11 mouse cellular contexts compared by ENCODE assay signal in the genomic region with DNA sequence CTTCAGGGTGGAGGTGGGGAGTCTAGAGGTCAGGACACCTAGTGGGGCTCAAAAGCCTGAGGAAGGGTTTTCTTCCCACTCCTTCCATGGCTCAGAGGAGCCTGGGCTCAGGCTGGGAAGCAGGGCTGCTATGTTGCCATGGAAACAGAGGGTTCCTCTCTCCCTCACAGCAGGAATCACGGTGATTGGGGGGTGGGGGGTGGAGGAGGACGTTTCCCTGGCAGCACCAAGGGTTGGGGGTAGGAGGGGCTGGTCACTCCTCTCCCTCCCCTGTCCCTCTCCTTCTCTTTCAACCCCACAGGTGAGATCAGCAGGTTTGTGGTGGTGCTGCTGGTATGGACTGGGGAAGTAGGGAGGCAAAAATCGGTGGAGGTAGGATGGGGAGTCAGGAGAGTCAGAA. TPM values are rescaled to one million over a fixed set of nuclear protein-coding genes. Genes with fewer than 3 reads are reported as not detected.
DNase-seq lines count a peak whose midpoint lies in the region; ATAC-seq lines count a peak whose summit lies in the region.
"Had no signal": no experiment of that assay in that cellular context is flagged by ENCODE, and none has a peak within 500 bp of the region (broad histone marks: within the 10 kb centered on the region; RNA-seq: fewer than 3 reads in every experiment).

No protein-coding gene starts in this region.

- no peaks in the 10 kb centered on the region for H3K9me3 ChIP-seq in forebrain, embryonic 13.5 days (replicated peaks)
- H3K9me3 ChIP-seq in neural tube, embryonic 13.5 days, result no peaks in the 10 kb centered on the region
- H3K9me3 ChIP-seq: limb, embryonic 13.5 days had no signal

- H3K4me1 ChIP-seq in forebrain, embryonic 13.5 days, result peaks cover 45% of the 10 kb centered on the region
- peaks cover 49% of the 10 kb centered on the region for H3K4me1 ChIP-seq in neural tube, embryonic 13.5 days (replicated peaks)

- H3K27ac ChIP-seq in forebrain, embryonic 13.5 days, result peak overlapping the region; percentile 37
- H3K27ac ChIP-seq in neural tube, embryonic 13.5 days (replicated peaks), result 0 out of 2 replicates have a peak overlapping the region, but pooled peaks have one; percentile 42
- H3K27ac ChIP-seq: limb, embryonic 13.5 days had no signal

- 0 out of 2 replicates have a peak overlapping the region, but pooled peaks have one; percentile 3 for H3K9ac ChIP-seq in forebrain, embryonic 13.5 days
- no peak overlapping the region for H3K9ac ChIP-seq in neural tube, embryonic 13.5 days
- H3K9ac ChIP-seq: limb, embryonic 13.5 days had no signal

- 4% methylated on average over 3 of the region's 3 CpGs for WGBS in forebrain, embryonic 13.5 days
- WGBS in neural tube, embryonic 13.5 days, result 0% methylated on average over 3 of the region's 3 CpGs

- H3K36me3 ChIP-seq in forebrain, embryonic 13.5 days (ENCODE audit: poor library complexity, severe bottlenecking), result no peaks in the 10 kb centered on the region
- H3K36me3 ChIP-seq in neural tube, embryonic 13.5 days, result no peaks in the 10 kb centered on the region
- H3K36me3 ChIP-seq: limb, embryonic 13.5 days had no signal

- no peak overlapping the region for H3K4me3 ChIP-seq in forebrain, embryonic 13.5 days
- H3K4me3 ChIP-seq in neural tube, embryonic 13.5 days, result no peak overlapping the region
- H3K4me3 ChIP-seq: limb, embryonic 13.5 days had no signal

- H3K27me3 ChIP-seq in forebrain, embryonic 13.5 days, result peaks cover 10% of the 10 kb centered on the region; the same call in 1 of the 2 replicates
- H3K27me3 ChIP-seq in neural tube, embryonic 13.5 days, result 0 out of 2 replicates have a peak, but pooled peaks cover 5% of the 10 kb centered on the region

- ATAC-seq in forebrain, embryonic 13.5 days, result peak; percentile 56
- peak; percentile 48 for ATAC-seq in neural tube, embryonic 13.5 days (ENCODE audit: low read depth)
- ATAC-seq in erythroid progenitor cell, adult 5-6 weeks (replicated peaks; ENCODE audit: low FRiP score, poor library complexity, severe bottlenecking), result no peak
- ATAC-seq: intestine, embryonic 16.5 days had no signal

- peak overlapping the region; percentile 22 for H3K4me2 ChIP-seq in forebrain, embryonic 13.5 days
- peak overlapping the region; percentile 30 for H3K4me2 ChIP-seq in neural tube, embryonic 13.5 days
- H3K4me2 ChIP-seq: limb, embryonic 13.5 days had no signal

- DNase-seq in ZHBTc4 (ENCODE audit: low read depth, low spot score), result peak; percentile 41
- peak; percentile 49 for DNase-seq in left cerebral cortex, adult 11 months (ENCODE audit: low spot score)
- DNase-seq in kidney, postnatal 4 days, result no peak
- DNase-seq in kidney, postnatal 25 days, result no peak
- no peak for DNase-seq in cerebellum, adult 11 months
- DNase-seq: cerebellum, postnatal 25 days had no signal

RNA-seq across cellular contexts. Expression of a gene that starts 40.4 kb away (rescaled TPM):
- polyA plus RNA-seq in forebrain, embryonic 13.5 days (2015; fragmentation: Nextera tagmentation; extraction: Ambion mirVana), result 48.9 and 49.7 TPM in 2 replicates
- 82.6 and 93.1 TPM in 2 replicates for polyA plus RNA-seq in neural tube, embryonic 13.5 days (2015; fragmentation: Nextera tagmentation; extraction: Ambion mirVana)
- 23.9 and 31.7 TPM in 2 replicates for total RNA-seq in erythroid progenitor cell, adult 5-6 weeks (2015; ENCODE audit: low replicate concordance)
- total RNA-seq in erythroid progenitor cell, adult 5-6 weeks (2017; ENCODE audit: low replicate concordance), result 7.6 and 11.4 TPM in 2 replicates

Comparison
In these comparisons a context has a peak if more than half of its experiments do, and no peak if none do; other contexts are left out.
1. DNase-seq: peak in ZHBTc4 (single experiment) and left cerebral cortex, adult 11 months (single experiment); none in kidney, postnatal 4 days (0 of 2), kidney, postnatal 25 days (0 of 2) and cerebellum, adult 11 months (single experiment).